Mouse (Mus musculus): ENCODE measurements at regions not wholly inside any gene's neighbourhood (a gene's known extent, or its start where the extent isn't known, plus 50 kb on each side); places are given as distances from the start of the nearest gene placed in this dataset.
A peak's percentile ranks its signal among the peaks of the same experiment; 100 is the strongest.

DNA sequence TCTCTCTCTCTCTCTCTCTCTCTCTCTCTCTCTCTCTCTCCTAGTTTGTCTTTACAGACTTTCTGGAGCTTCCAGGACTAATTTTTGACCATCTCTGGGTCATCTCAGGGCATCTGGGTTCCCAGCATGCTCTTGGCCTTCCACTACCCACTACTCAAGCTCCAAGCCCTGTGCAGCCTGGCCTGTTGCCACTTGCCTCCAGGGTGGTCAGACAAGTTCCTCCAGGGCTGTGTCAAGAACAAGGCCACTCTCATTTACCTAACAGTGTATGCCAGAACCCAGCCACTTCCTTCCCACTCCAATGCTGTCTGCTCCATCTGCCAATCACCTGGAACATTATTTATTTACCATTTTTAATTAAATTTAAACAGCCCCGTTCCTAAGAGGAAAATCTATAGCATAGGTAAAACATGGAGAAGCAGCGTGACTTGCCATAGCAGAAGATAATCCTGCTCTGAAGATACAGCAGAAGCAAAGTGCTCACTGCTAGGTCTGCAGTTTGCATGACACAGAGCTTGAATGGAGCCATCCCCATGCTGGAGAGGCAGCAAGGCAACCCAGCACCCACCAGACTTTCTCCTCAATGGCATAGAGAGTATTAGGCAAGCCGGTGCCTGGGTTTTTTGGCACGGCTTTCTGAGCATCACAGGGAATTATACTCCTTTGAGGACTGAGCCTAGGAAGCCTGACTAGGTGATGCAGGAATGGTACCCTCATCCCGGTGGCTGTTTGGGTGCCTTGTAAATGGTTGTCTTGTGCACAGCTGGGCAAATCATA, 54.0 kb downstream of the Foxi1 start:
- DNase-seq (ENCODE audit: low read depth): no peak

DNA sequence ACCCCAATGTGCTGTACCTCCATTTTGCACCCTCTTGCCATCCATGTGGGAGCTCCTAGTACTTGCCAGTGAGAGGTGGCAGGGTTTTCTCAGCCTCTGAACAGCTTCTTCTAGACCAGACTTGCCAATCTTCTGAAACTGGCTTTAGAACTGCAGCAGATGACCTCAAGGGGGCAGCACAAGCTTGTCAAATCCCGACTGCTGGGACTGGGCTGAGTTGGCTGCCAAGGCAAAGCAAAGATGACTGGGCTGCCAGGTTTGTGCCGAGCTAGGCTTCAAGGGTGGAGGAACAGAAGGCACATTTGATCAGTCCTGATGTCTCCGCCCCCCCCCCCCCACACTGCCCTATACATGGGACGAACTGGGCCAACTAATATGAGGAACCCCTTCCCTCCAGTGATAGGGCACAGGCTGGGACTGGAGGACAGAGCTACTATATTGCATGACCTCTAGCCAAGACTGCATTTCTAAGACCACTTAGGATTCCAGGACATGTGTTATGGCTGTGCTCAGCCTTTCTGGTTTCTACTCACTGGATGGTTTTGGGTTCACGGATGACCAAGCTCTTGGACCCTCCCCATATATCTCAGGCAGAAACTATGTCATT, 51.1 kb upstream of the 4930469K13Rik start:
- DNase-seq (ENCODE audit: low read depth): peak; percentile 69

All from induced T-regulatory cell, adult 2 months (primary cell).